Mouse (Mus musculus) small intestine, adult 2 months (tissue): ENCODE results near the gene Mars2. TPM values are rescaled to one million over a fixed set of nuclear protein-coding genes. Genes with fewer than 3 reads are reported as not detected.

Source experiments
- H3K27ac ChIP-seq: fragments of 200-500 bp; 2 replicates; pipeline ENCODE4 v1.5.1; 2012; ENCODE audit warnings: low read depth, low read length, control low read depth, inconsistent platforms; ENCODE audit not compliant: insufficient read depth
- H3K27me3 ChIP-seq: fragments of 200-500 bp; 2 replicates; pipeline ENCODE4 v1.6.1; 2012; ENCODE audit warnings: mild to moderate bottlenecking, moderate library complexity, low read length, inconsistent platforms; ENCODE audit not compliant: control insufficient read depth, insufficient read depth
- H3K36me3 ChIP-seq: fragments of 200-500 bp; 2 replicates; pipeline ENCODE4 v1.6.1; 2012; ENCODE audit warnings: mild to moderate bottlenecking, low read length, control low read depth, inconsistent platforms; ENCODE audit not compliant: control insufficient read depth, insufficient read depth
- H3K4me1 ChIP-seq: fragments of 200-500 bp; 2 replicates; pipeline ENCODE4 v1.6.1; 2012; ENCODE audit warnings: low read length, inconsistent platforms, mixed read lengths; ENCODE audit not compliant: control insufficient read depth, insufficient read depth, insufficient read length
- H3K4me3 ChIP-seq: fragments of 200-500 bp; 2 replicates; pipeline ENCODE4 v1.5.1; 2012; ENCODE audit warnings: low read depth, mild to moderate bottlenecking, control low read depth, inconsistent platforms, low read length, moderate library complexity
- CTCF ChIP-seq: fragments of 200-500 bp; IDR thresholded peaks from 2 replicates; pipeline ENCODE4 v1.5.1; 2012; ENCODE audit warnings: low read depth, mild to moderate bottlenecking, control low read depth, inconsistent platforms, low read length, moderate library complexity, mixed read lengths; ENCODE audit not compliant: insufficient replicate concordance, insufficient read length; ENCODE audit errors: extremely low read depth
- POLR2A ChIP-seq: fragments of 200-500 bp; IDR thresholded peaks from 2 replicates; pipeline ENCODE4 v1.6.1; 2012; ENCODE audit warnings: low read depth, mild to moderate bottlenecking, control low read depth, inconsistent platforms, low read length, moderate library complexity
- WGBS: fragments of 180-500 bp; shearing (Covaris S2); methylation state at CpG from one replicate; pipeline ENCODE4 v1.1.7; 2018; 5-methylcytosine and 5-hydroxymethylcytosine counted together
- polyA plus RNA-seq: library from polyadenylated mRNA; depleted of rRNA; stranded (reverse); fragments of >200 nt; gene quantifications from 2 replicates; pipeline ENCODE4 v1.2.3, GENCODE M21; 2012

Mars2 gene
- polyA plus RNA-seq, 1 experiment, result 1.4 TPM

DNA sequence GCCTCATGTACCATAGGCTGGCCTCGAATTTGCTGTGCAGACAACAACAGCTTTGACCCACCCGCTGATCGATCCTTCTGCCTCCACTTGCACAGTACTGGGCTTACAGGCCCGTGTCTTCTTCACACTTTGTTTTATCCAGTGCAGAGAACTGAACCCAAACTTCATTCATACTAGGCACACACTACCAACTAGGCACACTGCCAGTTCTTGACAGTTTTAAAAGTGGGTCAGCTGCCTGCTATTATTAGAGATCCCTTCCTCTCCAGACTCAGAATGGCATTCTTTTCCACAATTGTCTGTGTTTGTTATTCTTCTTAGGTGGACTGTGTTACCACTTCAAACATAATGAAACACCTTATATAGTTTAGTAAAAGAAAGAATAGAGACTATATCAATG lies 15.6 kb upstream of the Mars2 start:
- peaks cover 7% of the 10 kb centered on the region; the same call in 1 of the 2 replicates for H3K4me1 ChIP-seq
- H3K27me3 ChIP-seq, result peaks cover under 1% of the 10 kb centered on the region; the same call in 1 of the 2 replicates
- no peak overlapping the region for H3K27ac ChIP-seq
- WGBS, result 68% methylated on average over 4 of the region's 4 CpGs
- no peak overlapping the region for H3K4me3 ChIP-seq
- no peak for TF ChIP-seq CTCF
- no peak for TF ChIP-seq POLR2A
- no peaks in the 10 kb centered on the region for H3K36me3 ChIP-seq

DNA sequence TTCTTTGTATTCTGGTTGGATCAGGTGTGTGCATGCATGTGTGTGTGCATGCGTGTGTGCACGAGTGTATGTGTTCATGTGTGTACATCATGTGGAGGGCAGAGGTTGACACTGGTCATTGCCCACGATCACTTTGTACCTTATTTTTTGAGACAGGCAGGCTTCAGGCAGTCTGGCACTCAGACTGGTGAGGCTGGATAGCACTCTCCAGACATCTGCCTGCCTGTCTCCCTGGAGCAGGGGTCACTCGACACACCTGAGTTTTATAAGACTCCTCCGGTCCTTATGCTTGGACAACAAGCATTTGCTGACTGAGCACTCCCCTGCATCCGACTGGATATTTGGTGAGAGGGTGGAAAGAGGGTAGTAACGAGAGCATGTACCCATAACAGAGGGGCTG lies 14.0 kb upstream of the Mars2 start:
- peaks cover 2% of the 10 kb centered on the region; the same call in 1 of the 2 replicates for H3K27me3 ChIP-seq
- no peaks in the 10 kb centered on the region for H3K4me1 ChIP-seq
- WGBS, result 84% methylated on average over 7 of the region's 7 CpGs
- H3K27ac ChIP-seq, result no peak overlapping the region
- TF ChIP-seq POLR2A (no peak), CTCF (no peak)
- H3K36me3 ChIP-seq, result no peaks in the 10 kb centered on the region
- no peak overlapping the region for H3K4me3 ChIP-seq

DNA sequence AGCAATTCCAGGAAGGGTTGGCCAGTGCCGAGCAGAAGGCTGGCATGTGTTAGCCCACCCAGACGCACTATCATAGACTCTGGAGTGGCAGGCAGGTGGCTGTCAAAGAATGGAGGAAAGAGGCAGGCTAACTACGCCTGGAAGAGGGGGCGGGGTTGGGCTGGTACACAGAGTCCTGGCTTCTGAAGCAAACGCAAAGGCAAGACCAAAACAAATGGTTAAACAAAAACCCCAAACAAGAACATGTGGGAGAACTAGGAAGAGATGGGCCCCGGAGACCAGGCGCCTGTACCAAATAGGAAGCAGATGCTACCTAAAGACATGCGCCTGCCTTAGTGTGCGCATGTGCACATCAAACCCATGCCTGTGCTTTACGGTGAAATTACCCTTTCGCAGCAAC lies 12.9 kb upstream of the Mars2 start:
- Histone ChIP-seq H3K4me3 (0 out of 2 replicates have a peak overlapping the region, but pooled peaks have one; percentile 18), H3K36me3 (no peaks in the 10 kb centered on the region), H3K27ac (no peak overlapping the region), H3K27me3 (peaks cover 2% of the 10 kb centered on the region; the same call in 1 of the 2 replicates), H3K4me1 (no peaks in the 10 kb centered on the region)
- WGBS, result 81% methylated on average over 11 of the region's 11 CpGs
- TF ChIP-seq CTCF, result no peak
- no peak for TF ChIP-seq POLR2A

DNA sequence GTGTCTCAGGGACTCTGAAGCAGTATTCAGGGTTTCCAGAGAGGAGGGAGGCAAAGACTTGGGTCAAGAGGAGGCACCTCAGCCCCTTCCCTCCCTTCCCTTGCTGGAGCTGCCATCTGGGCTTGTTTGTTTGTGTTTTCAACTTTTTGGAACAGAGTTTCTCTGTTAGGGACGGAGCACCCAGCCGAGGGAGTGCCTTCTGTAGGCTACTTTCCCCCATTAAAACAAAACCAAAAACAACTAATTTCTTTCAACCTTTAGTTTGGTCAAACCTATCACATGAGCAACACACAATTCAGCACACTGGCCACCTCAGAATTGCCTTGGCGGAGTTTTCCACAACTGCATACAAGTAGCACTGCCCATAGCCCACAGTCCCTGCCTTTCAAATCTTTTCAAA lies 11.6 kb upstream of the Mars2 start:
- H3K36me3 ChIP-seq, result no peaks in the 10 kb centered on the region
- WGBS, result 68% methylated on average over 3 of the region's 3 CpGs

DNA sequence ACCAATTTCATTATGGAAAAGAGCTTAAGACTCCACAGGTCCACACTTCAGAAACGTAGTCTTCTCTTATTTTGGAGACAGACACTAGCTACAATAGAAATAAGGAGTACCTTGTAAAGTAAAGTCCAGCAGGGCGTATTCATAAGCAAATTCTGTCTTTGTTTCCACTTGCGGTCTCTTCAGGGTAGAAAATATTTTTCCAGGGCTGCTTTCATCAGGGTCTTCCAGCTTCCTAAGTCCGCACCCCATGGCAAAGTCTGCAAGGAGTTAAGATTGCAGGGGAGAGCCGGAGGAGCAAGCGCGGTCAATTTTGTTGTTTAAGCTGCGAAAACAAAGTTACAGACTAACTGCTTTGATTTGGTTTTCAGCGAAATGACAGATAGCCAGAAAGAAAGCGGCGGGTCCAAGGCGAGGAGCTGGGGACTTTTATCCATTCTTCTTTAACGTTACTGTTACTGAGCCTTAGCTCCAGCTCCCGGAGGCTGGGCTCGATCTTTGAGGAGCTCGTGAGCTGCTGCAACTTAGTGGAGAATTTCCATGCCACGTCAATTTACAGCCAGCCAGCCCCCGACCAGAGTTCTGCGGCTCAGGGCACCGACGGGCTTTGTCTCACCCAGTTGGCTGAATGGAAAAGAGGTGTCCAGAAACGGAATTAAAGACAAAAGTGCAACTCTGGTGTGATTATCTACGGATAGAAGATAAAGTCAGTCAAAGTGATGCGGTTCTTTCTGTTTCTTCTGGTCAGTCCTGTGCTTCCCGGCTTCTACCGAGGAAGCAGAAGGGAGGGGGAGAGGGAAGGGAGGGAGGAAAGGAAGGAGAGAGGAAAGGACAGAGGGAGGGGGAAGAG lies 10.7 kb upstream of the Mars2 start, which contains the start of gene Rftn2:
Rftn2 (minus strand) TSS at position 772 of the 847 bp plus-strand sequence.
- H3K36me3 ChIP-seq, result no peaks in the 10 kb centered on the region
- TF ChIP-seq CTCF, result no peak
- no peaks in the 10 kb centered on the region for H3K4me1 ChIP-seq
- peak within 1 kb of the TSS; percentile 66 for H3K4me3 ChIP-seq
- H3K27ac ChIP-seq, result no peak within 1 kb of the TSS
- peaks cover 2% of the 10 kb centered on the region; the same call in 1 of the 2 replicates for H3K27me3 ChIP-seq
- 8% methylated on average over 26 of the region's 26 CpGs for WGBS

More for the DNA sequence above, 11.6 kb upstream of the Mars2 start:
- Histone ChIP-seq H3K4me1 (no peaks in the 10 kb centered on the region), H3K27me3 (peaks cover 2% of the 10 kb centered on the region; the same call in 1 of the 2 replicates), H3K4me3 (peak overlapping the region; percentile 47), H3K27ac (no peak overlapping the region)
- TF ChIP-seq POLR2A (no peak), CTCF (no peak)

DNA sequence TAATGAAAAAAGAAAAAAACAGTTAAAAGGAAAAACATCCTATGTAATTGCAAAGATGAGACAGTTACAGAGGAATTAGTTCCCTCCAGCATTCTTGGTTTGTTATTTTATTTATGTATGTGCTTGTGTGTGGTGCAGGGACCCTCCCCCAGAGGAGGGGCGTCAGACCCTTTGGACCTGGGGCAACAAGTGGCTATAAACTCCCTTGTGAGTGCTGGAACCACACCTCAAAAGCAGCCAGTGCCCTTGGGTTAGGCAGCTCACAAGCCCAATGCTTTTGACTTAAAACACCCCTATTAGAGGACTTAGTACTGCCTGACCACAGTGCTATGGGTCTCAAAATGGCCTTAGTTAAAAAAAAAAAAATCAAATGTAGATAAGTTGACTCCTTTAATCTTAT lies 9.6 kb upstream of the Mars2 start:
- 26% methylated on average over 1 of the region's 1 CpGs for WGBS
- no peaks in the 10 kb centered on the region for H3K36me3 ChIP-seq
- H3K4me1 ChIP-seq, result no peaks in the 10 kb centered on the region
- no peak overlapping the region for H3K4me3 ChIP-seq
- H3K27ac ChIP-seq, result no peak overlapping the region
- peaks cover 2% of the 10 kb centered on the region; the same call in 1 of the 2 replicates for H3K27me3 ChIP-seq
- no peak for TF ChIP-seq CTCF

DNA sequence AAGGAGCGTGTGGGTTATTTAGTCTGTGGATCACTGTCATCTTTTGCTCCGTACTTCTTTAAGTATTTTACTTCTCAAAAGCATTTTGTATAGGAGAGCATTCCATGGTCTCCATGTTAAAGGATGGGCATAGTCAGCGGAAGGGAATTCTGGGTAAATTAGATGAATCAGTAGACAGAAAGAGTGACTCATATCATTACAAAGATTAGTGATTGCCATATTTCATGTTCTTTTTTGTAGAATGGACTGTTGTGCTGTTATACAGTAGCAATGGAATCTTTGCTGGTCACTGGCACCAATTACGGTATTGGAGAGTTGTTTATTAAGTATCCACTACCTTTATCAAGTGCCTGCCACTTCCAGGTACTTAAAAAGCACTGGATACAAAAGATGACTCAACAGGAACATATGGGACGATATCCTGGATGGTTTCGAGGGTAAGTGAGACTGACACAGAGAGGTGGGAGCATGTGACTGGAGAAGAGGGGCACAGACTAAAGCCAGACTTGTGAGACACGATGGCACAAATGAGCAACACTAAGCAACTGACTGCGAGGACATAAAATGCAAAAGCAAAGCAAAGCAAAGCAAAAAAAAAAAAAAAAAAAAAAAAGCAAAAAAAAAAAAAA lies 8.6 kb upstream of the Mars2 start:
- H3K4me3 ChIP-seq, result no peak overlapping the region
- no peak overlapping the region for H3K27ac ChIP-seq
- TF ChIP-seq POLR2A (no peak), CTCF (no peak)
- peaks cover 2% of the 10 kb centered on the region; the same call in 1 of the 2 replicates for H3K27me3 ChIP-seq
- no peaks in the 10 kb centered on the region for H3K36me3 ChIP-seq
- no peaks in the 10 kb centered on the region for H3K4me1 ChIP-seq
- WGBS, result 92% methylated on average over 8 of the region's 8 CpGs
